Comparison of ENCODE assay signal across 8 mouse cellular contexts in the genomic region with DNA sequence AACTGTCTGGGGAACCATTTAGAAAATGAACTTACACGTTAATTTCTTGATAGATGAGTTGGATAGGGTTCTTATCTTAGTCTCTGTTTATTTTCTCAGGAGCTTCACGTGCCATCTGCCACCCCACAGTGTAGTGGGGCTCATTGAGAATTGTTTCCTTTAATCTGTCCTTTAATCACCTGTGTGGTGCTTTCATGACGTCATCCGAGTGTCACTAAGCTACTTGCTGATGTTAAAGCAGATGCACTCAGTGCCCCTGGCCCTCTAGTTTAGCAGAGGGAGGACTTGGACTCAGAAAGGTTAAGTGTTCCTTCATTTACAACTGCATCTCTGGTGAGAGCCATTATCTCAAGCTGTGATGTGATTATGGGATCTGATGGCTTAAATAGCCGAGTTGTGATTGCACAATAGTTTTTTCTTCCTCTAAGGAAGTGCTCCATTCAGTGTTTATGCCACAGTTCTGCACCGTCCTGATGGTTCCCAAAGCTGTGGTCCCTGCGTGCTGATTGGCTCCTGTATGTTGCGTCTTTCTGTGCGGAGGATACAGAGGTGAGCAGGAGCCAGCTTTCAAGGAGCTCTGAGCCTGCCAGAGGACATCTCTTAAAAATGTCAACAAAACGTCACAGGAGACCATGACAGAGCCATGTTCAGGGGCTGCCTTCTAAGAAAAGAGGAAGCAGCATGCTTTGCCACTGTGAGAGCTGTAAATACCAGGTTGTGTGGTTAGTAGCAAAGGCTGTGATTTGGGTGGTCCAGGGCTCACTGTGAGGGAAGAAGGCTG. TPM values are rescaled to one million over a fixed set of nuclear protein-coding genes. Genes with fewer than 3 reads are reported as not detected.
DNase-seq lines count a peak whose midpoint lies in the region; ATAC-seq lines count a peak whose summit lies in the region.

No protein-coding gene starts in this region.

- H3K36me3 ChIP-seq in midbrain, embryonic 15.5 days (replicated peaks), result no peaks in the 10 kb centered on the region

- peak overlapping the region; percentile 71 for H3K4me2 ChIP-seq in midbrain, embryonic 15.5 days

- peak; percentile 60 for ATAC-seq in common myeloid progenitor, adult 5-6 weeks (replicated peaks; ENCODE audit: low read depth, poor library complexity, severe bottlenecking)
- ATAC-seq in midbrain, embryonic 15.5 days (replicated peaks), result no peak
- no peak for ATAC-seq in erythroblast, adult 5-6 weeks (replicated peaks; ENCODE audit: low FRiP score, poor library complexity, severe bottlenecking)
- ATAC-seq in erythroid progenitor cell, adult 5-6 weeks (replicated peaks; ENCODE audit: low FRiP score, poor library complexity, severe bottlenecking), result no peak

- H3K9ac ChIP-seq in midbrain, embryonic 15.5 days, result peak overlapping the region; percentile 100; the same call in 1 of the 2 replicates

- H3K27ac ChIP-seq in midbrain, embryonic 15.5 days, result peak overlapping the region; percentile 44

- DNase-seq in spleen, adult 12 weeks (ENCODE audit: low spot score), result peak; percentile 9
- DNase-seq in spleen, postnatal 4 days (ENCODE audit: low spot score in 2 of 2), result no peak
- peak; percentile 87 for DNase-seq in induced T-regulatory cell, adult 2 months (ENCODE audit: low read depth)
- DNase-seq in thymus, postnatal 14 days, result no peak

- H3K4me1 ChIP-seq in midbrain, embryonic 15.5 days, result peaks cover 46% of the 10 kb centered on the region

- WGBS in midbrain, embryonic 15.5 days, result 32% methylated on average over 10 of the region's 10 CpGs

- no peaks in the 10 kb centered on the region for H3K9me3 ChIP-seq in midbrain, embryonic 15.5 days

- H3K4me3 ChIP-seq in midbrain, embryonic 15.5 days, result peak overlapping the region; percentile 99

- no peaks in the 10 kb centered on the region for H3K27me3 ChIP-seq in midbrain, embryonic 15.5 days (replicated peaks)

RNA-seq across cellular contexts. Expression of a gene that starts 3.0 kb away (rescaled TPM):
- 14.9 and 15.4 TPM in 2 replicates for total RNA-seq in common myeloid progenitor, adult 5-6 weeks (2017)
- 18.9 and 20.2 TPM in 2 replicates for polyA plus RNA-seq in midbrain, embryonic 15.5 days (2015; fragmentation: Nextera tagmentation; extraction: Ambion mirVana)
- 4.2 and 7.7 TPM in 2 replicates for total RNA-seq in erythroblast, adult 5-6 weeks (2015; ENCODE audit: low replicate concordance)
- 2.6 and 4.2 TPM in 2 replicates for total RNA-seq in erythroblast, adult 5-6 weeks (2017; ENCODE audit: low replicate concordance)
- total RNA-seq in erythroid progenitor cell, adult 5-6 weeks (2015; ENCODE audit: low replicate concordance), result 3.6 and 5.4 TPM in 2 replicates
- total RNA-seq in erythroid progenitor cell, adult 5-6 weeks (2017; ENCODE audit: low replicate concordance), result 6.3 and 9.8 TPM in 2 replicates

Comparison
In these comparisons a context has a peak if more than half of its experiments do, and no peak if none do; other contexts are left out.
1. DNase-seq: peak in spleen, adult 12 weeks (single experiment) and induced T-regulatory cell, adult 2 months (single experiment); none in spleen, postnatal 4 days (0 of 2) and thymus, postnatal 14 days (single experiment).